Mouse (Mus musculus) right cerebral cortex, postnatal 10 days (tissue): Measurements from ENCODE around the gene Sbp.
A peak's percentile ranks its signal among the peaks of the same experiment; 100 is the strongest.

Experiments used
- DNase-seq, 2 experiments: peaks; one replicate each; pipeline ENCODE4 v3.0.0; 2021; ENCODE audit warnings: low spot score in 2 of 2

Sbp gene

DNA sequence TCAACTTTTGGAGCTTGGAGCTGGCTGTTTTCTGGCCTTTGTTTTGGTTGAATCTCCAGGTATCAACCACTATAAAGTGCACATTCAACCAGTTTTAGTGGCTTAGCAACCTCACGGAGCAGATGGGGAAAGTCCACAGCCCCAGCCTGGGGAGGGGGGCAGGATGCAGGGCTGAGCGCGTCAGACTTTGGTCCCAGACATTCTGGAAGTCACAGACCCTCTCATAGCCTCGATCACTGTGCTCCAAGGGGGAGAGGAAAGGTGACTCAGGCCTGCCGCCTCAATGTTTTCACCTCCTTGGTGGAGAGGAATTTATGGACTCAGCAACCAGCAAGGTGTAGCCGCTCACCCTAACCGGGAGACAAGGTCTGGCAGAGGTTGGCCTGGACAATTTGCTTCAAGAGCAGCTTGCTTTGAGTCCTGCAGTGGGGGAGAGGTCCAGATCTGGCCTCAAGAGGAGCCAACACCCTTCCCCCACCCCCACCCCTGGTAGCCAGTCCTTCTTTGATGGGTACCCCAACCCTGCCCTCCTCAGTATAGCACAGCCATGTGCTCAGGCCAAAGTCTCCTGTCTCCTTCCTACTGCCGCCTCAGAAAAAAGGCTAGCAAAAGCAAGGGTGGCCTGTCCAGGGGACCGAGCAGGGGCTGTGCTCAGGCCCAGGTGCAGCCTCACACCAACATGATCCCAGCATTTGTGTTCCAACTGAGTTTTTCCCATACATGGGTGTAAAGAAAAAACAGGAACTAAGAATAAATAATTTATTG, 51.5 kb downstream of the Sbp start:
- DNase-seq = no peak

DNA sequence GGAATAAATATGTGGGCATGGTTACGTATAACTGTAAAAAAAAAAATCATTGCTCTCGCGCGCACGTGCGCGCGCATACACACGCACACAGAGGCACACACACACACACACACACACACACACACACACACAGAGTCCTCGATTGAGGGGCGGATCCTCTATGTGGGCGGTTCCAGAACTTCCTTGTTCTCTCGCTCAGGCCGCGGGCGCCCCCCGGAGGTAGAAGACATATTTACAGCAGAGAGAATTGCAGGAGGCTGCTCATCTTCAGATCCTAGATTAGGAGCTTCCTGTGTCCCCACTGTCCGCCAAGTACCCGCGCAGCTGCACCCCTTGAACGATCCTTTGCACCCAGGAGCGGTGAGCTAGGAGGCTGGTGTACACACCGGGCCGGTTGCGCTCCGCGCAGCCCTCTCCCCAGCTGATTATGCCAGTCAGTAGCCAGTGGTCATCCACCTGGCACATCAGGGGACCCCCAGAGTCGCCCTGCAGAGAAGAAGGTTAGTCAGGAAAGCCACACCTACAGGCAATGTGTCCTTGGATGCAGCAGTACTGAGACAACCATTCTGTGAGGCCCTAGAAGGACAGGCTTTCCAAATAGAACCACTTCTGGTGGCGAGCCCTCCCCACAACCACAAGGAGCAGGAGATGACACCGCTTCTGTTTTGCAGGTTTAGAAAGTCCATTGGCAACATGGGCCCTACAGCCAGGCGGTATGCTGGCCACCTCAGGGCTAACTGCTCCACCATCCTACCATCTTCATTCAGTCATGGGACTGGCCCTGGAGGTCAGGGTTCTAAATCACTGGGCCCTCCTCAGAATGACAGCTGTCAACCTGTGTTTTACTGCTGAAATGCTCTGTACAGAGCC, 52.3 kb downstream of the Sbp start:
- DNase-seq = peak; percentile 95 to 96

DNA sequence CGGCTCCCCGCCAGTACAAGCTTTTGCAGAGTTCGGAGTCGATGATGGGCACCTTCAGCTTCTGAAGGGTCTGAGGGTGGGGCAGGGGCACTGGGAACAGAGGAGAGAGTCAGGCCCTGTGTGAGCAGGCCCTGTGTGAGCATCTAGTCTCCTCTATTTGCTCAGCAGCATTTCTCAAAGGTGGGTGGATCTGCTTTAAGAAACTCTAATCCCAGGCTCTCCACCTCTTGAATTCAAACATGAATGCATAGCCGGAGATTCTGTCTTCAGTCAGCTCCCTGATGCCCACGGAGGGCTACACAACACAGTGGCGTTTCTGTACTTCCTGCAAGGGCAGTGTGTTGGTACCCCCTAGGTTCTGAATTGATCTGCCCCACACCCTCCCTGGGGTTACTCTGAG, 53.2 kb downstream of the Sbp start:
- DNase-seq = no peak
